Mouse (Mus musculus) frontal cortex, postnatal 14 days (tissue): ENCODE data around the gene Padi3.
A peak's percentile ranks its signal among the peaks of the same experiment; 100 is the strongest.

Experiments used
- DNase-seq, 2 experiments: peaks; one replicate each; pipeline ENCODE4 v3.0.0; 2022; ENCODE audit warnings: low spot score in 2 of 2

The Padi3 gene

DNA sequence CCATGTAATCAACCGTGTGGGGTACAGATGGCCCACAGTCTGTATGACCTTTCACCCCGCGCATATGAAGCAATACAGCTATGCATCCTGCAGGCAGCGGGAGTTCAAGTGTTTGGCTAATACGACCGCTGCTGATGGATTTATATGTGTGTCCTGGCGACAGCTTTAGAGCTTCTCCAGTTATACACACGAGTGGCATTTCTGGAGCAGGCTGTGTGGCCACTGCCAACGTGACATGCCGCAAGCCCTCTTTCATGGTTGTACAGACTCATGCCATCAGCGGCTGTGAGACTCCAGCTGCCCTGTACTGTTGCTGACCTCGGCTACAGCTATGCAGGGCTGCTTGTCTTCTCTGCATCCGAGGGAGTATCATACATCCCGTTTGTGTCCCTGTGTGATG, 29.9 kb downstream of the Padi3 start:
- DNase-seq: no peak

DNA sequence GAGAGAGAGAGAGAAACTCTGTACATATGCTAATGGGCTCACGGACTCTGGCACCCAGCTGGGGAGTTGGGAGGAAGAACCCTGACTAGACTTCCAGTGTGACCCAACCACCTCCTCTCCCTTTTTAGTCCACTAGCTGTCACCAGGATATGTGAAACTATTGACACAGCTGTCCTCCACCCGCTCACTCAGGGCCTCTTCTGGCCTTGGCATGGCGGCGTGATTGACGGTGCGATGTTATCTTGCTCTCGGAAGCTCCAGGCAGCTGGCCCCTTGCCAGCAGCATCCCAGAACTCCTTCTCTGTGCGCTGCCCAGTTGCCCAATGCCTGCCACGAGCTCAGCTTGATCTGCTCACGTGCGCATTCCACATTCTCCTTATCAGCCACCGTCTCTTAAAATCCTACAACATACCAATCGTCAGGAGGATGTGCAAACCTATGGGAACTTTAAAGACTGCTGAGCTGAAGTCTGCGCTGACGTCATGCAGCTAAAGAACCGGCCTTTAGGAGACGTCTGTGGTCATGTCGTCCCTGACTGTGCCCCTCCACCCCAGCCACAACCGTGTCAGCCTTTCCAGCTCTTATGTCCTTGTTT, 30.5 kb downstream of the Padi3 start:
- DNase-seq: no peak

DNA sequence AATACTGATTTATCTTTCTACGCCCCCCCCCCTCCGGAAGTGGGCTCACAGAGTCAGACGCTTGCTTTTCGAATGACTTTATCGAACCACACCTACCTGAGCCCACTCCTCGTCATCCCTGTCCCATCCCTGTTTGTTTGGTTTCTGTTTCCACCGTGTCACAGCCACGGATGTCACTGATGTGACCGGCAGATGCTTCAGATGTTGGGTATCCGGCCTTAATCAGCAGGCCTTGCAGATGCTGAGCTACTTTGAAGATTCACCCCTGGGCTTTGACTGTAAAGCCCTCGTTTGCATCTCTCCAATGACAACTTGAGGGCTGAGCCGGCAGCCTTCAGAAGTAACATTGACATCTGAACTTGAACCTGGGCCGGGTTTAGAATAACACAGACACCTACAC, 33.8 kb downstream of the Padi3 start:
- DNase-seq: no peak

DNA sequence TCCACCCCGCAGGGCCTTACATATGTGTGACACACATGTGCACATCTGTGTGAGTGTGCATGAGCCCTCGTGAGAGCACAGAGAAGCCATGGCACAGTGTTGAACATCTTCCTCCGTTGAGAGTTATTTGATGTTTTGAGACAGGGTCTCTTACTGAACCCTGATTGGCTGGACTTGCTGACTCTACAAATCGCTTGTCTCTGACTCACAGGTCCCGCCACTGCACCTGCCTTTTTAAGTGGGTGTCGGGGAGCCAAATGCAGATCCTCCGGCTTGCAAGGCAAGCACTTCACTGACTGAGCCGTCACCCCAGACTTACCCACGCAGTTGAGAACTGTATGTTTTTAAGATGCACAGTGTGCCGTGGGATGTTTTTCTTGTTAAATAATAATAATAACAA, 34.6 kb downstream of the Padi3 start:
- DNase-seq: no peak

- no peak for DNase-seq
These were observed 35.6 kb downstream of the Padi3 start for GRCm38 (mm10) chr4:140774893-140775292.

DNA sequence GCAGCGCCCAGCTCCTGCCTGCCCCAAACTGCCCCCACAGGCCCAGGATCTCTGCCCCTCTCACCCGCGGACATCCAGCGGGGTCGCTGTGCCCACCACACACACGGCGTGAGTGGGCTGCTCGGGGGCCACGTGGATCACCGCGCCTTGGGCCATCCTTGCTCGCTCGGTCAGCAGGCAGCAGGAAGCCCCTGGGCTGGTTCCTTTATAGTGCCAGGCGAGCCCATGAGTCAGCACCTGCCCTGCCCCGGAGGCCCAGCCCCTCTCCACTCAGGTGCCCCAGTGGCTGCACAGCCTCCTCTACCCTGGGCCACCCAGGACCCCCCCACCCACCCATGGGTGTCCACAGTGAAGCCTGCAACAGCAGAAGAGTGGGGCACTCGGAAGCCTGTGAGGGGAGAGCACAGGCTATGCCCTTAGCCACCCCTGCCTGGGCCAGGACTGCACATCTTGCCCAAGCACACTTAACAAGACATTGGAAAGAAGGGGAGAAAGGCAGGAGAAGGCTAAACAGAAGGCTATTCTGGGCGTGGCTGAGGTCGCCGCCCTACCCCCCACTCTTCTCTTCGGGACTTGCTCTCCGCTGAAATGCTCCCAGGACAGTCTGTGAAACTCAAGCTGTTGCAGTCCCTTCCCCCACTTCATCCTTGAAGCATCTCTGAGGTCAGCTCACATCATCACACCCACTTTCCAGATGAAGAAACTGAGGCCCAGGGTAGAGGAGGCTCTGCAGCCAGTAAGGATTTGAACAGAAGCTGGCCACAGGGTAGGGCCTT, 36.2 kb downstream of the Padi3 start, which contains the start of gene Padi4:
Gene Padi4, minus strand, starts transcription at position 212 of the 776 bp plus-strand sequence.
- DNase-seq: no peak

- no peak for DNase-seq
These were observed 39.4 kb downstream of the Padi3 start for GRCm38 (mm10) chr4:140771091-140771490.

GRCm38 (mm10) chr4:140770433-140770832, 40.0 kb downstream of the Padi3 start:
- DNase-seq: no peak

- no peak for DNase-seq
These were observed 41.5 kb downstream of the Padi3 start for GRCm38 (mm10) chr4:140768973-140769372.

DNA sequence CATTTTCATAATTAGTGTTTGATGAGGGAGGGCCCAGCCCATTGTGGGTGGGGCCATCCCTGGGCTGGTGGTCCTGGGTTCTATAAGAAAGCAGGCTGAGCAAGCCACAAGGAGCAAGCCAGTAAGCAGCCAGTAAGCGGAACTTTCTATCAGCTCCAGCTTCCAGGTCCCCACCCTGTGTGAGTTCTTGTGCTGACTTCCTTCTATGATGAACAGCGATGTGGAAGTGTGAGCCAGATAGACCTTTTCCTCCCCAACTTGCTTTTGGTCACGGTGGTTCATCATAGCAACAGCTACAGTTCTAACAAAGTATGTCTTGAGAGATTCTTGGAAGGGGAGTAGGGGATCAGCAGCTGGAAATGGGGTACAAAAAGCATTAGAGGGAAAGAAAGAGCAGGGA, 44.5 kb downstream of the Padi3 start:
- DNase-seq: no peak

GRCm38 (mm10) chr4:140763158-140763557, 47.3 kb downstream of the Padi3 start:
- DNase-seq: no peak

GRCm38 (mm10) chr4:140761601-140762000, 48.8 kb downstream of the Padi3 start:
- no peak for DNase-seq

- no peak for DNase-seq
These were observed 54.6 kb downstream of the Padi3 start for GRCm38 (mm10) chr4:140755811-140756210.

DNA sequence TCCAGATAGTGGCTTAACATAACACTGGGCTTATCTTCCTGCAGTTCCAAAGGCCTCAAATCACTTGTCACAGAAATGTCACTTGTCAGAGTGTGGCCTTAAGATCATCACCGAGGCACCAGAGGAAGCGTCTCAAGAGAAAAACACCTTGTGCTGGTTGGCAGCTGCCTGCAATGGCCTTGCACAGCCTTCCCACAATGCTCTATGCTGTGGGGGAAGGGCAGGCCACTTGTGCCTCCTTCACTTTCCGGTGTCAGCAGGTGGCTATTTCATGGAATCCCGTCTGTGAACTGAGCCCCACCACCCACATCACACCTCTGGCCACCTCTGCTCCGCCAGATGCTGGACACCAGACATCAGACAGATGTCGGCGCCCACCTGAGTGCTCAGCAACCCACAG, 57.1 kb downstream of the Padi3 start:
- no peak for DNase-seq

GRCm38 (mm10) chr4:140750328-140750727, 60.1 kb downstream of the Padi3 start:
- no peak for DNase-seq

DNA sequence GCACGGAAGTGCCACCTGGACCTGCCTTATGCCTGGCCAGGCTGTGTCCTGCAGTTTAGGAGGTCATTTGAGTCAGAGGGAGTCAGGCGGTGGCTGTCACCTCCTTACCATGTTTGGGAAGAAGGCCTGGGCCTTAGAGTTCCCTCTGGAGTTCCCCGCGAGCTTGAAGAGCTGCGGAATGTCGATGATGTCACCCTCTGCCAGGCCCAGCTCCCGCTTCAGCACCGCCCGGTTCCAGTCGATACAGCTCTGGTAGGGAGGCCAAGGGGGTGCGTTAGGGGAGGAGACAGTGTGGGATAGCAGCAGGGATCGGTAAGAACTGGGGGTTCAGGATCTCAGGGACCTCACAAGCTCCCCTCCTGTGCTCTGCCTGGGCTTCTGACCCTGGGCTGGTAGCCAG, 62.5 kb downstream of the Padi3 start:
- DNase-seq: no peak

- DNase-seq: peak in 1 of 2 experiments; percentile 37
These were observed 65.8 kb downstream of the Padi3 start for GRCm38 (mm10) chr4:140744654-140745053.

DNA sequence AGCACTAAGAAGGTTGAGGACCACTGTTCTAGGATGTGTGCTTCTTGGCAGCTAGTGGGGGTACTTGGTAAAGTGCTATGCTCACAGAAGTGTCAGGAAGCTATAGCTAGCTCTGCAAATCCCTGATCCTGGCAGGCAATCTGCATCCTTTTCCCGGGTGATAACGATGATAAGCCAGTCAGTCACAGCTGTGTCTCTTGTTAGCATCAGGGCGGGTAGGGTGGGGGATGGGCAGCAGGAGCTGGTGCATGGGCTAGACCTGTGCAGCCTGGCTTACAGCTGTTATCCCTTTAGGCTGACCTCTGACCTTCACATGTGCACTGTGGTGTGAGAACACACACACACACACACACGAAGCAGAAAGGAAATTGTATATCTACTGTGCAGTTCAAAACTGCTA, 67.4 kb downstream of the Padi3 start:
- DNase-seq: no peak

- DNase-seq: no peak
These were observed 67.9 kb downstream of the Padi3 start, which contains the start of gene Padi6 for GRCm38 (mm10) chr4:140742543-140742942. TSS of gene Padi6 (minus strand) at chr4:140742643.

DNA sequence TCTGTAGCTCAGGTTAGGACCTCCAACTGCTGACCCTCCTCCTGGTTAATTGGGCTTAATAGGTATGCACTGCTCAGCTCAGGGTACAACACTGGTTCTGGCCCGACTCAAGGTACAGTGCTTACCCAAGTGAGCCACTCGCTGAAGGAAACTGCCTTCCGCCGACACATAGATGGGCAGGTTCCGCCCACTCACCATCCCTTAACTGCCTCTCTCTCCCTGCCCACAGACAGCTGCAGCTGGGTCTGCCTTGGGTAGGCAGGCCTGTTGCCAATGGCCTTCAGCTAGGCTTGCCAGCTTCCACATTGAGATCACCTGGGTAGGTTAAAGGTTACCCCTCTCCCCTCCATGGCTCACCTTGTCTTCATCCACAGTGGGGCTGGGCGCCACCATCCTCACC, 69.0 kb downstream of the Padi3 start:
- no peak for DNase-seq

DNA sequence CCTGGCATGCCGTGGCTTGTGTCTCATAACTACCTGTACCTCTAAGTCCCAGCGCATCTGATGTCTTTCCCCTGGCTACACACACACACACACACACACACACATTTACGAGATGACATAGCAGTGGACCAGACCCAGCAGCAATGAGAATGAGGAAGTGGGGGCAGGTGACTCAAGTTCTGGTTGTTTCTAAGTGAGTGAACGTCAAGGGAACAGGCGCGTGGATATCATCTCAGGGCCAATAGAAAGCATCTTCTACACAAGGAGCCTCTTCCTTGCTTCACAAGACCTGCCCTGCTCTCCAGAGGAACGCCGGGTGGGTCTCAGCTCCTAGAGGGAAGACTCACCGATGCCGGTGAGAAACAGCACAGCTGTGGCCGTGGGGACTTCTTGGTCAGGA, 69.8 kb downstream of the Padi3 start:
- DNase-seq: no peak
